Mouse (Mus musculus) stomach, embryonic 16.5 days (tissue): ENCODE measurements at regions not wholly inside any gene's neighbourhood (a gene's known extent, or its start where the extent isn't known, plus 50 kb on each side); places are given as distances from the start of the nearest gene placed in this dataset.

ENCODE experiments used
- ATAC-seq: fragments of 200-750 bp; cut with Nextera tagmentation; 2 replicates; pipeline ENCODE4 v1.8.0; 2017; ENCODE audit warnings: moderate number of reproducible peaks, moderate TSS enrichment; ENCODE audit not compliant: insufficient read depth, low FRiP score
- H3K27ac ChIP-seq: fragments of 300-500 bp; sonication (generic); 2 replicates; pipeline ENCODE4 v1.5.1; 2014; ENCODE audit warnings: low read length
- H3K27me3 ChIP-seq: fragments of 300-500 bp; sonication (generic); 2 replicates; pipeline ENCODE4 v1.6.1; 2014; ENCODE audit warnings: low read length, control low read depth, mixed read lengths; ENCODE audit not compliant: control insufficient read depth, insufficient read depth
- H3K36me3 ChIP-seq: fragments of 300-500 bp; sonication (generic); 2 replicates; pipeline ENCODE4 v1.6.1; 2014; ENCODE audit warnings: low read length; ENCODE audit not compliant: control insufficient read depth, insufficient read depth
- H3K4me1 ChIP-seq: fragments of 300-500 bp; sonication (generic); 2 replicates; pipeline ENCODE4 v1.6.1; 2014; ENCODE audit warnings: low read length, control low read depth, mixed read lengths; ENCODE audit not compliant: control insufficient read depth, insufficient read depth
- H3K4me2 ChIP-seq: fragments of 300-500 bp; sonication (generic); 2 replicates; pipeline ENCODE4 v1.6.1; 2014; ENCODE audit warnings: low read depth, low read length, mixed read lengths
- H3K4me3 ChIP-seq: fragments of 300-500 bp; sonication (generic); replicated peaks from 2 replicates; pipeline ENCODE4 v1.5.1; 2014; ENCODE audit warnings: mild to moderate bottlenecking, low read length
- H3K9ac ChIP-seq: fragments of 300-500 bp; sonication (generic); 2 replicates; pipeline ENCODE4 v1.6.1; 2014; ENCODE audit warnings: low read length
- H3K9me3 ChIP-seq: fragments of 300-500 bp; sonication (generic); replicated peaks from 2 replicates; pipeline ENCODE4 v1.6.1; 2016; ENCODE audit warnings: low read length, control low read depth; ENCODE audit not compliant: control insufficient read depth
- WGBS: fragments of 180-500 bp; shearing (Covaris S2); extraction: QIAGEN DNeasy Blood & Tissue Kit; methylation state at CpG from one replicate; pipeline ENCODE4 v1.1.7; 2014; 5-methylcytosine and 5-hydroxymethylcytosine counted together

DNA sequence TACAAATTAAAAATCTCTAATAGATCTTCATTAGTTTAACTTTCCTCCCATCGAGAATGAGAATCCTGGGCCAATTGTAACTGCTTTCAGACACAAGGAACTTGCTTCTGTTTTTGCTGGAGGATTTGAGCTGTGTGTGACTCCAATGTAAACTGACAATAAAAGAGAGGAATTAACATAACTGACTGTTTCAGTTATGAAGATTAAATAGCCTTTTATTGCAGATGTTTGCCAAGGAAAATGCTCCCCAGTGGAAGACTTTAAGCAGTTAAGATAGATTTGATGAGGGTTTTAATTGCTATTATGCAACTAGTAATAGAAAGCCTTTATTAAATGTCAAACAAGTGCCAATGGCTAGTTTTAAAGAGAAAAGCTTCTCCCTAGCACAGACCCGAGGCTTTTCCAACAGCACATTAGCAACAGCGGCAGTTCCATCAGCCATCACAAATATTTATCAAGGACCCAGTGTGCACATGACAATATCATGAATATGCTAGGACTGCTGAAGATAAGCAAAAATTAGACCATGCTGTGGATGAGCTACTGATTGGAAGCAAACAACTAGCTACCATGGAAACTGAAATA, 398.6 kb upstream of the Dmac1 start:
- Histone ChIP-seq H3K9me3 (no peaks in the 10 kb centered on the region), H3K9ac (no peak overlapping the region), H3K4me1 (no peaks in the 10 kb centered on the region), H3K4me2 (no peak overlapping the region), H3K27me3 (no peaks in the 10 kb centered on the region), H3K4me3 (no peak overlapping the region), H3K36me3 (no peaks in the 10 kb centered on the region), H3K27ac (no peak overlapping the region)
- ATAC-seq: no peak
- 42% methylated on average over 3 of the region's 3 CpGs for WGBS

DNA sequence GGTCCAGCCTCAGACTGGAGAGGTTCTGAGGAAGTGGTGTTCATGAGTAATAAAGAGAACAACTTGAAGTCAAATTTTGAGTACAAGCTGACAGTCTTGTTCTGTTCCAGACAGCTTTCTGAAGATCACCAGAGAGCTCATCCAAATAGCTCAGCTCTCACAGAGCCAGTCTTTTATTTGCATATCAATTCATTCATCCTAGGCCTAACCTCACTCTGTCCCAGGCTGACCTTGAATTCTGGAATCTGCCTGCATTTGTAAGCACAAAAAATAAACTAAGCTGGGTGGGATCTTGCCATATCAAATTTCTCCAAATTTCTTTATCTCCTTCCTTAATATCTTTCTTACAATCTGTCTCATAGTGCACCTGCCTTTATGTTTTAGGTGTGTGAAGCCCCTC, 362.9 kb upstream of the Dmac1 start:
- Histone ChIP-seq H3K4me2 (no peak overlapping the region), H3K9me3 (no peaks in the 10 kb centered on the region), H3K36me3 (no peaks in the 10 kb centered on the region), H3K27me3 (no peaks in the 10 kb centered on the region), H3K27ac (no peak overlapping the region), H3K9ac (no peak overlapping the region), H3K4me3 (no peak overlapping the region), H3K4me1 (no peaks in the 10 kb centered on the region)
- ATAC-seq: no peak

DNA sequence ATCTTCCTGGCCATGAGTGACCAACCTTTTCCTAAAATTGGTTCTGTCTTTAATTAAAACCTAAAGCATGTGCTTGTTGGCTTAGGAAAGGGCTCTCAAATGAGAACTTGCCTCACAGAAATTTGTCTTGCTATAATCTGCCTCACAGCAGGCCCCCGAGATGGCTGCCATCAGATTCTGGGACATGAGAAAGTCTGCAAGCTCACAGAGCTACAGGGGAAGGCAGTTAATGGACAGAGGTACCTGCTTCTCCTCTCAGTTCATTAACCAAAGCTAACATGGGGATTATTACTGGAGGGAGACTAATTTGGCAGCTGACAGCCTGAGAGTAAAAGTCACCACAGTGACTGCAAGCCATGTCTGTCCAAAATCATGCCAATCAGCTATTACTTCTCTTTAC, 358.5 kb upstream of the Dmac1 start:
- 70% methylated on average over 1 of the region's 1 CpGs for WGBS
- no peak for ATAC-seq
- no peaks in the 10 kb centered on the region for H3K4me1 ChIP-seq
- H3K27ac ChIP-seq: no peak overlapping the region
- no peak overlapping the region for H3K9ac ChIP-seq
- no peak overlapping the region for H3K4me3 ChIP-seq
- H3K9me3 ChIP-seq: no peaks in the 10 kb centered on the region
- H3K4me2 ChIP-seq: no peak overlapping the region
- no peaks in the 10 kb centered on the region for H3K36me3 ChIP-seq
- no peaks in the 10 kb centered on the region for H3K27me3 ChIP-seq

DNA sequence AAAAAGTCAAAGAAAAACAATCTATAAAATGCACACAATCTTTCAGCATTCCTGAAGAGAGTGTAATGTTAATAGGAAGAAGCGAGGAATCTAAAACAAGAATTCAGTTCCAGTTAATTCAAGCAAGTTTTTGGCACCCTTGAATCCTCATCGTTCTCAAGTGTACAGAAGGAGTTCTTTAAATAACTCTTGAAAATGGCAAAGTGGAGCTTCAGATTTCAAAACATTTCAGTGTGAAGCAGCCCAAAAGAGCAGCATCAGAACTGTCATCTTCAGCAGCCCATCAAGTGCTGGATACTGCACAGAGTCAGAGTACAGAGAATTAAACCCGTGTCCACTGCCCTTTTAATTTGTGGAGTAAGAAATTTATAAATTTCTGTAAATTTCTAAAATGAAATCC, 311.8 kb upstream of the Dmac1 start:
- no peak overlapping the region for H3K4me2 ChIP-seq
- H3K9me3 ChIP-seq: peaks cover 3% of the 10 kb centered on the region; the same call in 1 of the 2 replicates
- ATAC-seq: no peak
- H3K27ac ChIP-seq: no peak overlapping the region
- H3K27me3 ChIP-seq: no peaks in the 10 kb centered on the region
- no peaks in the 10 kb centered on the region for H3K4me1 ChIP-seq
- no peak overlapping the region for H3K4me3 ChIP-seq
- no peaks in the 10 kb centered on the region for H3K36me3 ChIP-seq
- H3K9ac ChIP-seq: no peak overlapping the region
- WGBS: 50% methylated on average over 3 of the region's 3 CpGs

DNA sequence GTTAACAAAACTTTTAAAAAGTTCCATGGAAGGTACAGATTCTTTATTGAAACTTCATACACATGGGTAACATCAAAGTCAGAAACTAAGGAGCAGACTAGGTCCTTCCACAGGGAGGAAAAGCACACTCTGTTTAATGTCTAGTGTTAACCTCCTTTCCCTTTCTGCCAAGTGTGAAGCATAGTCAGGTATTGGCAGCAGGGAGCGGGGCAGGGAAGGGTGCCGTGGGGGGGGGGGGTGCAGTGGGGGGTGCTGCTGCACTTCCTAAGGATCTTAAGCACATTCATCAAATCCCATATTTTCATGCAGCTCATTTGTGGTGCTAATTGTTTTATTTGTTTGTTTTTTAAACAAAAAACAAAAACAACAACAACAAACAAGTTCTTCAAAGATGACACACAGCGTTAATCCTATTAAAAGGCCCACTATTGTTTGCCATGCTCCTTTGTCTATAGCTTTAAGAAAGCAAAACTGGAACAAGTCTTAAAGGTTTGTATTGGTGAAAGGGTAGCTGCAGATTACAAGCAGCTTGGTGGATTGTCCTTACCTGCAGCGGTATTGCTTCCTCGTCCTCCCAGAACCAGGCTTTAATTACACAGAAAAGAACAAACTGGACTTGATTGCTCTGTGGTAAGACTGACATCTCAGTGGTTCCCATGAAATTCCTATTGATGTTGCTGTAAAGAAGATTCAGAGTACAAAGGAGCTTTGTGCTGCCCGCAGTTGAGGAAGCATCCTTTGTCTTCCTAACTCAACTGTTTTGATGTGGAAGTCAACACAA, 310.2 kb upstream of the Dmac1 start:
- no peaks in the 10 kb centered on the region for H3K4me1 ChIP-seq
- H3K27me3 ChIP-seq: no peaks in the 10 kb centered on the region
- H3K9ac ChIP-seq: no peak overlapping the region
- H3K9me3 ChIP-seq: no peaks in the 10 kb centered on the region
- no peak overlapping the region for H3K4me2 ChIP-seq
- no peaks in the 10 kb centered on the region for H3K36me3 ChIP-seq
- 75% methylated on average over 6 of the region's 6 CpGs for whole genome bisulfite sequencing
- H3K4me3 ChIP-seq: no peak overlapping the region
- H3K27ac ChIP-seq: no peak overlapping the region
- ATAC-seq: no peak

DNA sequence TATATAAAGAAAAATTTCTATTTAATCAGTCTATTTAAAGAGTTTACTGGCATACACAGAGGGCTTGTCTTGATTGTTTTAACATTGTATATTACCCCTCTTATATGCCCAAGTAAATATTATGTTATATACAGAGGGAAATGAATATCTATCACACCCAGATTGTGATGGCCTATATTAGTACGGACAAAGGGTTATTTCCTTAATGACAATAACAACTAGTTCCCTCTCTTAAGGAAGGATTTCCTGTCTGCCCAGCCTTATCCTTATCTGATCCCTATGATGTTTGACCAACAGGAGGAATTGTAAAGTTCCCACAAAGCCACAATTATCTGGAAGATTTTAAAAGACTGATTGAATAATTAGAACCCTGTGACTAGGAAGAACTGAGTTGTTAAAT, 301.8 kb upstream of the Dmac1 start:
- H3K9ac ChIP-seq: no peak overlapping the region
- H3K27ac ChIP-seq: no peak overlapping the region
- no peaks in the 10 kb centered on the region for H3K27me3 ChIP-seq
- H3K9me3 ChIP-seq: no peaks in the 10 kb centered on the region
- 68% methylated on average over 1 of the region's 1 CpGs for WGBS
- H3K4me2 ChIP-seq: no peak overlapping the region
- H3K4me3 ChIP-seq: no peak overlapping the region
- no peaks in the 10 kb centered on the region for H3K36me3 ChIP-seq
- no peak for ATAC-seq
- H3K4me1 ChIP-seq: no peaks in the 10 kb centered on the region

DNA sequence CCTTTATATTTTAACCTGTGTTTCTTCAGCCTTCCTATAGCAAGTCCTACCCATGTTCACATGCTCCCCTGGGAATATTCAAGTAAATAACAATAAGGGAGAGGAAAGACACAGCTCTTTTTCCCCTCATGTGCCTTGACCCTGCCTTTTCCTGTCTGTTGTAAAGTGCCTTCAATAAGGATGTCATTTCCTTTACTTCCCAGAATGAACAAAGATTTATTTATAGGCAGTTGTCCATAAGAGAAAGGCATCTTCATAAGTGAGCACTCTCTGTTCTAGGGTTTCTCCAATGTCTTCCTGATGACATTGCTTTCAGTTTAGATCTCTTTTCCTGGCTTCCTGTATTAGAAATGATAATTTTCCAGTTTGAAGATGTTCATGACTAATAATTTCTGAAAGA, 294.5 kb upstream of the Dmac1 start:
- Histone ChIP-seq H3K9ac (no peak overlapping the region), H3K9me3 (no peaks in the 10 kb centered on the region), H3K4me1 (no peaks in the 10 kb centered on the region), H3K4me2 (no peak overlapping the region), H3K27ac (no peak overlapping the region), H3K27me3 (no peaks in the 10 kb centered on the region), H3K4me3 (no peak overlapping the region), H3K36me3 (no peaks in the 10 kb centered on the region)
- ATAC-seq: no peak

DNA sequence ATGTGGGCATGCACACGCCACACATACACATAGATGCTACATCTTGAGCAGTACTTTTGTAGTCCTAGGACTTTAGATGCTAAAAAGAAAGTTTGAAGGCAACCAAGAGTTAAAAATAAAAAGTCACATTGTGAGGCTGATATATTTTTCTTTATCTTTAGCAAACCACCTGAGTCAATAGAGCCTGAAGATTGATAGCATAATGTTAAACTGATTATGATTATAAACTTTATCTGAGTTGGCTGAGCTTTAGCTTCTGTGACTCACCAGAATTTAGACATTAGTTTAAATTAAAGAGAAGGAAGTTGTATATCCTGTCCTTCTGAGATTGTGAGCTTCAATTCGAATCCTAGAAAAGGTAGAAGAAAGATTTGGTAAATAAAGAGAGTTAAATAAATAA, 289.5 kb upstream of the Dmac1 start:
- no peaks in the 10 kb centered on the region for H3K9me3 ChIP-seq
- no peak overlapping the region for H3K4me2 ChIP-seq
- no peak overlapping the region for H3K27ac ChIP-seq
- H3K27me3 ChIP-seq: no peaks in the 10 kb centered on the region
- 54% methylated on average over 2 of the region's 2 CpGs for WGBS
- no peaks in the 10 kb centered on the region for H3K4me1 ChIP-seq
- no peaks in the 10 kb centered on the region for H3K36me3 ChIP-seq
- 0 out of 2 replicates have a peak, but pooled peaks have one; percentile 53 for ATAC-seq
- no peak overlapping the region for H3K4me3 ChIP-seq
- H3K9ac ChIP-seq: no peak overlapping the region

DNA sequence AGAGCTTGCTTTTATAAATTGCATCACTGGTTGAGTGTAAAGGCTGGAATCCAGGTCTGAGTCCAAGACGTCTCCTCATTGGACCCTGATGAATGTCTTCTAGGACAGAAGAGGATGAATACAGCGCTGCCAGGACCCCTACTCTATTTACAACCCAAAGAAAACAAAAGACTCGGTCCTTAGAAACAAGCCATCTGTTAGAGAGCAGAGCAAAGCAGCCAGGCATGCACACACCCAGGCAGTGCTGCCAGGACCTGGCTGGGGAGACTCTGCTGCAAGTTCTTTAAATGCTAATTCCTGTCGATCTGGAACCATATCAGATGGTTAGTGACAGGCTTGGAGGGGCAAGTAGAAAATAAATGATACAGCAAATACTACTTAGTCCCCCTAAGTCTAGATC, 284.4 kb upstream of the Dmac1 start:
- H3K4me3 ChIP-seq: no peak overlapping the region
- no peaks in the 10 kb centered on the region for H3K9me3 ChIP-seq
- H3K27ac ChIP-seq: no peak overlapping the region
- no peak for ATAC-seq
- peaks cover 3% of the 10 kb centered on the region; the same call in 1 of the 2 replicates for H3K4me1 ChIP-seq
- no peaks in the 10 kb centered on the region for H3K36me3 ChIP-seq
- no peak overlapping the region for H3K4me2 ChIP-seq
- no peaks in the 10 kb centered on the region for H3K27me3 ChIP-seq
- no peak overlapping the region for H3K9ac ChIP-seq
- WGBS: 9% methylated on average over 4 of the region's 4 CpGs
